Mouse (Mus musculus): ENCODE measurements around the gene Sorl1.

DNA sequence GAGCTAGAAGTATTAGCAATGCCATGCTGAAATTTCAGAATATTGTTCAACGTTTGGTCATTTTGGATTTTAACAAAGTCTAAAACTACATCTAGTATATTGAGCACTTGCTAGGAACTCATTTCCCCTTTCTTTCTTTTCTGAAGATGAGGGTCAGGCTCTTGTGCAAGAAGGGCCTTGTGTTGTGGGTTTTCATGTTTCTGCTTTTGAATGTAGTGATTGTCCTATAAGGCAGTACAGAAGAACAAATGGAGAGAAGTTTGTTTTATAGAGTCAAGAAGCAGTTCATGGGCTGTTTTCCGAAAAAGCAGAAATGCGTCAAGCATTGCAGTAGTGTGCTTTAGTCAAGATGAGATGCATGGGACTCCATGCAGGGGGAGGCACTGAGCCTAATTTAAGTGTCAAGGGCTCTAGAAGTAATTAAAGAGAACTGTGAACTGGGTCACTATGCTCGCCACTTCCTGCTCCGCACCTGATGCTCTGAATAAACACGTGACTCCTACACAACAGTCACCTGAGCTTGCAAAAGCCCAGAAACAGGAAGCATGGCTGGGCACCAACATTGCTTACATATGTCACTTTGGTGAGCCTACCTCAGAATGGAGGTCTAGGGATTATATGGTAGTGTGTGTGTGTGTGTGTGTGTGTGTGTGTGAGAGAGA lies 17.6 kb upstream of the Sorl1 start:
- no peak for TF ChIP-seq IRF4 (IDR thresholded peaks at IDR 0.05; ENCODE audit: low read depth, low read length)
- TF ChIP-seq JUND (conservative IDR thresholded peaks at IDR 0.05; ENCODE audit: low read depth, low read length) = no peak
- TF ChIP-seq CHD2 (IDR thresholded peaks at IDR 0.05; ENCODE audit: low read length) = no peak
- no peak for TF ChIP-seq SIN3A (IDR thresholded peaks at IDR 0.05; ENCODE audit: low read length)
- TF ChIP-seq CTCF (conservative IDR thresholded peaks at IDR 0.05 in 1 of 2, IDR thresholded peaks at IDR 0.05 in 1 of 2; ENCODE audit: low read depth in 2 of 2, low read length in 2 of 2) = no peak
- TF ChIP-seq ZC3H11A (IDR thresholded peaks at IDR 0.05; ENCODE audit: low read depth, low read length) = no peak
- no peak for TF ChIP-seq HCFC1 (IDR thresholded peaks at IDR 0.05; ENCODE audit: low read depth, low read length)
- TF ChIP-seq NRF1 (IDR thresholded peaks at IDR 0.05; ENCODE audit: low read depth, low read length) = no peak
- TF ChIP-seq CHD1 (IDR thresholded peaks at IDR 0.05; ENCODE audit: low read depth, low read length) = no peak
- no peak for TF ChIP-seq KAT2A (IDR thresholded peaks at IDR 0.05; ENCODE audit: insufficient replicate concordance, low read length)

All from CH12.LX (cell line).